Mouse (Mus musculus) adrenal gland, adult 18-20 months (tissue): ENCODE results near the gene 4932438H23Rik. TPM values are rescaled to one million over a fixed set of nuclear protein-coding genes. Genes with fewer than 3 reads are reported as not detected.
"Not testable (repeated sequence)": the region's sequence is repeated elsewhere in the genome, so short reads cannot be mapped to it uniquely, and the experiment has no call there.

ENCODE experiments used
- DNase-seq, 2 experiments: peaks; one replicate each; pipeline ENCODE4 v3.0.0; 2021 to 2022; ENCODE audit warnings: low spot score in 2 of 2
- total RNA-seq, 2 experiments: library from RNA; stranded (reverse); gene quantifications; 1 replicate in 1 of 2; 2 replicates in 1 of 2; pipeline ENCODE4 v1.2.3; 2021

The 4932438H23Rik gene
- total RNA-seq, 2 experiments from 2014 or later, result 0.20 to 0.35 TPM

DNA sequence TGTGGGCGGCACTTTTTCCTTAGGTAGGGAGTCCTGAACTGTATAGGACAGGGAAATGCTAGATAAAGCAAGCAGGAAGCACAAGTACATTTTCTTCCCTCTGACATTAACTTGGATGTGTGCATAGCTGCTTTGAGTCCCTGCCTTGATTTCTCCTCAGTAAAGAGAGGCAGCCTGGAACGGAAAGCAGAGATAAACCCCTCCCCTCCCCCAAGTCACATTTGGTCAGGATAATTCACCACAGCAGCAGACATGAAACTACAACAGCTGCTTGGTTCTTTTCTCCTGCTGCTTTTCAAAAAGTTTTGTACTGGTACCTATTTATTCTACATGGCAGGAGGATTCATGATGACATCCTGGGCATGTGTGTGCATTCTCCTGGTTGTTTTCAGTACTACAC lies 5.6 kb upstream of the 4932438H23Rik start:
- DNase-seq, result no peak

DNA sequence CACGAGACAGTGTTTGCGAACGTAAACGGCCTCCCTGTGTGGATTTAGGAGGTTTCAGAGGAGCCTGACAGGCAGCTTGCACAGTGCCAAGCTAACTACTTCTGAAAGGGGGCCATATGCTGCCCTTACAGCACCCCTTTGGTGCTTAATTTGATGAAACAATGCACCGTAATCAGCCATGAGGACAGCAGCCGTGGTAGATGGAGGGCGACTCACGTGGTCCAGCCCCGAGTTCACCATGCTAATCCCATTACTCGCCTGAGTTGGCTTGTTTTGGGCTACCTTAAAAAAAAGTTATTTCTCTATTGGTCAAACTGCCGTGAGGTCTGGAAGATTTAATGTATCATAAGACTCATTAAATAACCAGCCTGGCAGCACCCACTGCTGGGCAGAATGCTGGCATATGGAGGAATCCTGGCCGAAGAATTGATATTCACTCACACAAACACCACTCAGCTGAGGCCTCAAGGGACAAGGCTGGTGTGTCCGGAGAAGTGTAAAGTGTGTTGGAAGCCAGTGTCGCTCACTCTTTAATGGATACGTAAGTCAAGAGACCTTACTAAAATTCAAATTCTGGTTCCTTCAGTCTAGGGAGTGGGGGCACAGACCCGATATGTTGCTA lies 4.6 kb upstream of the 4932438H23Rik start:
- DNase-seq, result no peak

DNA sequence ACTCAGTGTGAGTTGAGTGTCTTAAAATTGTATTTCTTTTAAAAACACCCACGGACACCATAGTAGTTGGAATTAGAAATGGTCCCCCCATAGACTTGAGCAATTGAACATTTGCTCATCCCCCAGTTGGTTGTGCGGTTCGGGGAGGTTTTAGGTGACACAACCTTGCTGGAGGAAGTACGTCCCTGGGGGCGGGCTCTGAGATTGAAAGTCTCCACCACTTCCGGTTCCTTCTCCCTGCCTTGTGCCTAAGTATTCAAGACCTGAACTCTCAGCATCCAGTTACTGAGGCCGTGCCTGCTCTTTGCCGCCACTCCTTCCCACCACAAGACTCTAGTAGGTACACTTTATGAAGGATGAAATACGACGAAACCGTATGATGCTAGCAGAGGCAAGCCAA lies 2.9 kb upstream of the 4932438H23Rik start:
- no peak for DNase-seq

DNA sequence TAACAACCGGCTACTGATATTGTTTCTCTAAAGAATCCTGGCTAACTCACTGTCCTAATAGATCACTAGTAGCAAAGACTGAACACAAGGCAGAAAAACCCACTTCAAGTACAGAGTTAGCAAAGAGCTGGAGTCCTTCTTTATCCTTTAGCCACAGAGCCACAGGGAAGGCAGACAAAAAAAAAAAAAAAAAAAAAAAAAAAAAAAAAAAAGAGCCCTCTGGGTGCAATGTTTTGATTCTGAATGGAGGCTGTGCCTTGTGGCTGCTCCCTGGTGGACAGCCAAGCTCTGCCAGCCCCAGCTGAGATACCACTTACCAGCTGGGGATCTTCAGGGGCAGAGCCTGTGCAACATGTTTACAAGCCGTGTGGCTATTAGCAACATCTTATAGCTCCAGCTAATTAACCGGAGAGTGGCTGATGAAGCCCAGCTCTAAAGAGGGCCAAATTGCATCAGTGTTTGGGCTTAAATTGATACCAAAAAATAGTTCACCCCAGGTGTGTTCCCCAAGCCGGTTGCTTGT lies 2.1 kb upstream of the 4932438H23Rik start:
- DNase-seq, result no peak

DNA sequence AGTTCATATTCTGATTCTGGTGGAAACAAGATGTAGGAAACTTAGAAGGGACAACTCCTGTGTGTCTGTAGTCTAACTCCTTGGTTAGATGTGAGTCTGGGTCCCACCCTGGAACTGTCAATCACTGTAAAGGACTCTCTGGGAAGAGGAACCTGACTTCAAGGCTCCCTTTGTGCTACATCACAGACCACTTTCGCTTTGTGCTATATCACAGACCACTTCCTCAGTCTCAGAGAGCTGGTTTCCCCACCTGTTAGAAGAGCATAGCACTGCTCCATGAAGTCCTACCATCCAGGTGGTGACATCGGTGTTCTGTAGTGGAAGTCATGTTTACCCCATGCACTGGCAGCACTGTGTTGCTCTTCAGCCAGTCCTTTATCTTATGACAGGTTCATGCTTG lies 1.1 kb upstream of the 4932438H23Rik start:
- no peak for DNase-seq

DNA sequence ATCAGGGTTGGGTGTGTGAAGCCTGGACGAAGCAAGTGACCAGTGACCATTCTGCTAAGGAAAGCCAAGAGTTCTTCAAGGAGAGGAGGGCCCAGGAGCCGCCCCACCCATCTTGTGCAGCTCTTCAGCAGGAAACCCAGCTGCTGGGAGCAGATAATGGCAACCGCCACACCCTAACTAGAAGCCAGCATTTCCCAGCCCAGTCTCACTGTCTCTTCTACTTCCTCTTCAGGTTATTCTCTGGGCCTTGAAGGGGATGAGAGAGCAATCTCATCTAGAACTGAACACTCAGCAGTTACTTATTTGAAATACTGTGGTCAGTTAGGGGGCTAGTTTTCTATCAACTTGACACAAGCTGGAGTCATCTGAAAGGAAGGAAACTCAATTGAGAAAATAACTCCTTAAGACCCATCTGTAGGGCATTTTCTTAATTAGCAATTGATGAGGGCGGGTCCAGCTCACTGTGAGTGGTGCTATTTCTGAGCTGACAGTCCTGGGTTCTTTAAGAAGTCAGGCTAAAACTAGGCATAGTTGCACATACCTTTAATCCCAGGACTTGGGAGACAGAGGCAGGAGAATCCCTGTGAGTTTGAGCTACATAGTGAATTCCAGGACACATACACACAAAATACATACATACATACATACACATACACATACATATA lies 8.1 kb downstream of the 4932438H23Rik start:
- DNase-seq, result no peak

DNA sequence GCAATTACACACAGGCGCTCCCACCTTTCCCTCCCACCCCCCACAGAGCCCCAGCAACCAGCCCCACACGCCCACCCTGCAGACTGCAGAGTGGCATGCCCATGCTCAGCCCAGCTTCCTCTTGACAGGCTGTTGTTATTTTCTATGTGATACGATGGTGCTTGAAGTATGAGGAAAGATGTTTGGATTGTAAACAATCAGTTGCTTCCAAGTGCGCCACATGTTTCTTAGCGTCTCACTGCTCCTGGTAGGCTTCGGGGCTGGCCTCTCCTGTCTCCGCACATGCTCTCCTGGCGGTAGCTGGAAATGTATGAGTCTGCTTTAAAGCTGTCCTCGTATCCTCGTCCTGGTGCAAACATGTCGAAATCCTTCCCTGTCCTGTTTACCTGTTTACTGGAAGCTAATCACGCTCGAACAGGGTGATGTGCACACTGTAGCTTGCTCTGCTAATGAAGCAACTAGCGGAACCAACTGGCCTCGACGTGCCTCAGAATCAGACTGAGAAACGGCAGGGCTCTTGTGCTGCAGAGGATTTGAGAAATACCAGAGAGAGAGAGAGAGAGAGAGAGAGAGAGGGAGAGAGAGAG lies 9.6 kb downstream of the 4932438H23Rik start:
- no peak for DNase-seq

DNA sequence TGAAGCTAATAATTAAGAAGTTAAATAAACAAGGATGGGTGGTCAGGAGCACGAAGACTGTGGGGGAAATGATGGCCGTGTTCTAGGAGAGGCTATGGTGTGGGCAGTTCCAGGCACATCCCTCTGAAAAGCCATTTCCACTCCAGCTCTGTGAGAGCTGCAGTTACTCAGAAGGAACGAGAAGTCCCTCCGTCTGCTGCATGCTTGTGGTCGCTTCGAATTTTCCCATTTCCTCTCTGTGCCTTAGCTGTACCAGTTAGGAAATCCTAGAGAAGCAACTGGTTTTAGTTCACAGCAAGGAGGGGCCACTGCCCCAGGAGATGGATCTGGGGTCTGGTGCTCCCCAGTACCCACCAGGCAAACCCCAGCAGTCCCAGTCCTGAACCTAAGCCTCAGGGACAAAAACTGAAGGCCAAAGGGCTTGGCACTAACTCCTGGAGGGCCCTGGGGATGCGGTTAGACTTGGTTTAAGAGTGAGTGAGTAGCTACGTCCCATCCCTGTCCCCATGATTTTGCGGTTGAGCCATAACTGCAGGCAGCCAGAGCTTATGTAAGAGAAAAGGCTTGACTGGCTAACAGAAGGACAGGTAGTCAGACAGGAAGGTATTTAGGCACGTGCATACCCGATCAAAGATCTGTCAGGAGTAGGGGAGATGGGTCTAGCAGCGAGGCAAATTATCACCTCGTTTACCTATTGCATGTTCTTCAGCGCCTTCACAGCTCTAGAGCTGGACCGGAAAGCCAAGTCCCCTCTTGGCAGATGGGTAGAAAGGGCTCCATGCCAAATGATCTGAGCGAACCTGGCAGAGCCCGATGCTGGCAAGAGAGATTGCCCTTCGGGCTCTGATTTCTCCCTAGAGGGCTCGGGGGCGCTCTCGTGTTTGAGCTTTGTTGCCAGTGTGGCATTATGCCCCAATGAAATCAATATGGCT lies 10.3 kb downstream of the 4932438H23Rik start:
- no peak for DNase-seq

DNA sequence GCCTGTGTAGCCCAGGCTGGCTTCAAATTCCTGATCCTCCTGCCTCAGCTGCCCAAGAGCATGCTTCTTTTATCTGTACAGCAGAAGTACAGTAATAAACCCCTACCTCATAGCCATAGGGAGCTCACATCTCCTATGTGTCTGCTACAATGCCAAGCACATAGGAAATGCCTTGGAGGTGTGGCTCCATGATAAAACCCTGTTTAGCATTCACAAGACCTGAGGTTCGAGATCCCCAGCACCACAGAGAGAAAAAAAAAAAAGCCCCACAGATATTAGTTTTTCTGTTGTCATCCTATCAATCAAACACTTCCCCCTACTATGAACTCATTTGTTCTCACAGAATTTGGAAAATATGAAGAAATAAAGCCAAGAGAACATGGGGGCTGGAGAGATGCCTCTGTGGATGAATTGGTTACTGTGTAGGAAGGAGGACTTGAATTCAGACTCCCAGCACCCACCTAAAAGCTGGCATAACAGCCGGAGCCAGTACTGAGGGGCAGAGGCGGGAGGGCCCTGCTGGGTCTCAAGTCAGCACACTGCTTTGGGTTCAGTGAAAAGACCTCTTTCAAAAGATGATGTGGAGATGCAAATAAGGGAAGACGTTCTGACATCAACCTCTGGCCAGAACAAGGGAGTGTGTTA lies 11.8 kb downstream of the 4932438H23Rik start:
- DNase-seq, result no peak

DNA sequence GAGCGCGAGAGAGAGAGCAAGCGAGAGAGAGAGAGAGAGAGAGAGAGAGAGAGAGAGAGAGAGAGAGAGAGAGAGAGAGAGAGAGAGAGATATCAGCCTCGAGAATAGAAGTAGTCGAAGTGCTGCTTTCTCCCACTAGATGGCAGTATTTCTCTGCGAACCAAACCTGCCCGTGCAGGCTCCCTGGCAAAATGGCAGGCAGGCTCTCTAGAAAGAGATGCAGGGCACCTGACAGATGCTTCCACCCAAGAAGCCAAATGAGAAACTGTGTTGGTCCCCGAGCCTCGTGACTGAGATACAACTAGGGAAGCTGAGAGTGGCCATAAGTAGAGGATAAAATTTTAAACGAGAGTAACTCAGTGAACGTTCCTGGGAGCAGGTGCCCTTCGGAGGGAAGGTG lies 13.4 kb downstream of the 4932438H23Rik start:
- DNase-seq, result peak; percentile 48 to 65

DNA sequence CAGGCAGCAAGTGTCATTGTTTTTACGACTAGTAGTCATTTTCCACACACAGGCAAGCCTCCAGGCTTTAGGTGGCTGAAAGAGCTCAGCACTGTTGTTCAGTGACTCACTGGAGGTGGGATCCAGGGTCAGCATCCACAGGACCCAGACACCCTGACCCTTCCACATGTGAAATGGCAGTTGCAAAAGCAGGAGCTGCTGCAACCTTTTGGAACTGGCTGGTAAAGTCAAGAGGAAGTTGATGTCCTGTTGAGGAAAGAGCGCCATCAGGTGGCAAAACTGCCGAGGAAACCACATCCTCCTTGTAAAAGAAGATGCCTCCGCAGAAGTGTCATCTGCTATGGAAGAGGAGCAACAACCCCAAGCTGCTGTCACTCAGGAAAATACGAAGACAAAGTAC lies 18.7 kb downstream of the 4932438H23Rik start:
- peak in 1 of 2 experiments; percentile 18 for DNase-seq

DNA sequence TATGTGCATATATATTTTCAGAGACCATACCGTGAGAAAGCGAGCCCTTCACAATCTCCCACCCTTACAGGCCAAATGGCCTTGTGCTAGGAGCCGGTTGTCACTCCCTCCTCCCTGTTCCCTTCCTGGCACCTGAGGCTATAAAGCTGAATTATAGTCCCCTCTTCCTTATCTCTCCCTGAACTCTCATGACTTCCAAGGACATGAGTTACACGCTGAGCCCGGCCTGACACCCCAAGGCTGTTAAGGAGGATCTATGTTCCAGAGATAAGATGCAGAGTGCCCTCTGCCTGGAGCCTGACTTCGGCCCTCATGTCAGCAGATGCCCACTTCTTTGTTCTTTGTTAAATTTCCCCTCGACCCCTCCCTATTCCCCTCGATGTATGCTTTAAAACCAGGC lies 19.5 kb downstream of the 4932438H23Rik start:
- not testable (repeated sequence) for DNase-seq

DNA sequence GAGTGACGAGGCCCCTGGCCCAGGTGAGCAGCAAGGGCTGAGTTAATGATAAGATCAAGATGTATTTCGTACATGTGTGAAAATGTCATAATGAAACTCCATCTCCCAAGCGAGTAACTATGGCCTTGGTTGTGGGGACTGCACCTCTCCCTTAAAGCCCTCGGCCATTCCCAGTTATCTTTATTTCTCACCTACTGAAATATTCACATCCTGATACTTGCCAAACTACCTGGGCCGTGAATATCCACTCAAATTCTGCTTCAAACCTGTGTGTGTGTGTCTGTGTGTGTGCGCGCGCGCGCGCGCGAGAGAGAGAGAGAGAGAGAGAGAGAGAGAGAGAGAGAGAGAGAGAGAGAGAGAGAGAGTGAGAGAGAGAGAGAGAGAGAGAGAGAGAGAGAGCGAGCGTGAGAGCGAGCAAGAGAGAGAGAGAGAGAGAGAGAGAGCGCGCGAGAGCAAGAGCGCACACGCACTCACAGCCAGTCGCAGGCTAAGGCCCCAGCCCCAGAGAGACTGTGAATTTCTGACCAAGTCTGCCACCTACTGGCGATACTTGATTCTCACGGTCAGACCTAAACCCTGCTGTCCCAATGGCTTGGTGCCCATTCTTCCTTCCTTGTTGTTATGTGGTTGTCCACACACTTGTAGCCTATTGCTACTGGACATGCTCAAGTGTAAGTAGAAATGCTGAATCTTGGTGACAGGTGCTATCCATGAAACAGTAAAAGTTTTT lies 21.6 kb downstream of the 4932438H23Rik start:
- DNase-seq, result peak; percentile 79 to 83

DNA sequence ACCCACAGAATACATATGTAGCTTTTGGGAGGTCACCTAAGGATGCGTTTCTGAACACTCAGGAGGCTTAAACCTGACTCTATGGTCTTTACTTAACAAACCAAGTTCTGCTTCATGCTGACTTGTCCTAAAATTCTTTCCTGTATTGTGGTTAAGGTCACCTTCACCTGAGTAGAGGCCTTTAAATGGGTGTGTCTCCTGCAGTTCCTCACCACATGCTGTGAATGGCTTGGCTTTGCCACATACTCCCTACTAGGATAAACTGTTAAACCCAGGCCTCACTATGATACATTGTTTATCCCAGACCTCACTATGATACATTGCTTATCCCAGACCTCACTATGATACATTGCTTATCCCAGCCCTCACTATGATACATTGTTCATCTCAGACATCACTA lies 22.7 kb downstream of the 4932438H23Rik start:
- DNase-seq, result no peak

DNA sequence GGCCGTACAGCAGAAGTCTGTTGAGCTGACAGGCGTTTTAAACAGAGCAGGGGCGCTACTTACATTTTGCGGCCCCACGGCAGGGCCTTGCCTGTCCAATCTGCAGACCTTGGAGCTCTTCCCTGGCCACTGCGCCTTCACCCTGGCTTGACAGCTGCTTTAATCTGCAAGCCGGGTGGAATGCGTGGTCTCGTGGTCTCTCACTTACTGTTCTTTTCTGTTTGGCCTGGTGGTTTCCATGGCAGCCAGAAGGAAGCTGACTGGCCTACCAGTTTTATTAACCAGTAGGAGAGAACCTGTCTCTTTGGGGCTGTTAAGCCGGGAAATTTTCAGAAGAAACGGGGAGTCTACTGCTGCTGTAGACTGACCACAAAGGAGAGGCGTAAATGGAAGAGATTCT lies 26.0 kb downstream of the 4932438H23Rik start:
- DNase-seq, result no peak

DNA sequence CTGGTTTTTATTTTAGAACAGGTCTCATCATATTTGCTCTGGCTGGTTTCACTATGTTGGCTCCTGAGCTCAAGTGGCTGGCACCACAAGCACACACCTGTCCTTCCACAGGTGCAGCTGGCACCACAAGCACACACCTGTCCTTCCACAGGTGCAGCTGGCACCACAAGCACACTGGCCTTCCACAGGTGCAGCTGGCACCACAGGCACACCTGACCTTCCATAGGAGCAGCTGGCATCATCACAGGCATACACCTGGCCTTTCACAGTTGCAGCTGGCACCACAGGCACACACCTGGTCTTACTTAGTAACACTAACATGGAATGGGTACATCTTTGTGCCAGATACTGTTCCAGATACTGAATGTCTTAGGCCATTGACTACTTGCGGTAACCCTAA lies 27.8 kb downstream of the 4932438H23Rik start:
- DNase-seq, result no peak

DNA sequence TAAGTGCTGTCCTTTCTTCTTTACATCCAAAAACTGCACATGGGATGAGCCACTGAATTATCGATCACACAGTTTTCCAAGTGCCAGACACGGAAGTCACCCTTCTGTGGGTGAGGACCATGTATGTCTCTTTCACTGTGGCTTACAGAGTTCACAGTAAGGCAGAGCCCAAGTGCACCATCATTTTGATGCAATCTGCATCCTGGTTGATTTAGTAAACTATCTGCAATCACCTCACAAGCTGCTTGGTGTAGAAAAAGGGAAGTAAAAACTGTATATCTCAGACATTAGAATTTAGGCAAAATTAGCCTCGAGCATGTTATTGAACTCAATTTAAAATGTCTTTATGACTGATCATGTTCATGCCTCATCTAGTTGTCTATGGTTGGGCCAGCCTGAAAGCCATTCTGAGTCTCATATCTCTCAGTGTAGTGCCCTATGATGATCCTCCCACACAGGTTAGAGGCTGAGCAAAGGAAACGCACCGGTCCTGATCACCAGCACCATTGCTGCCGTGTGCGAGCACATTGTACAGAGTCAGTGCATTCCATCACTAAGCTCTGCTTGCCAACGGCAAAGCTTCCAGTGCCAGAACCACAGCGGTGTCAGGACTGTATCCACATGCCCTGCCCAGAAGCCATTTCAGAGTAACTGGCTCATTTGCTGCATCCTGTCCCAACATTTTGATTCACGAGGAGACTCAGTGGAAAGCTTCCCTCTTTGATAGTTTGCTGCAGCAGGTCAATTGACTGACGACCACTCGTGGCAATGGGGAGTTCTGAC lies 30.1 kb downstream of the 4932438H23Rik start:
- DNase-seq, result no peak

DNA sequence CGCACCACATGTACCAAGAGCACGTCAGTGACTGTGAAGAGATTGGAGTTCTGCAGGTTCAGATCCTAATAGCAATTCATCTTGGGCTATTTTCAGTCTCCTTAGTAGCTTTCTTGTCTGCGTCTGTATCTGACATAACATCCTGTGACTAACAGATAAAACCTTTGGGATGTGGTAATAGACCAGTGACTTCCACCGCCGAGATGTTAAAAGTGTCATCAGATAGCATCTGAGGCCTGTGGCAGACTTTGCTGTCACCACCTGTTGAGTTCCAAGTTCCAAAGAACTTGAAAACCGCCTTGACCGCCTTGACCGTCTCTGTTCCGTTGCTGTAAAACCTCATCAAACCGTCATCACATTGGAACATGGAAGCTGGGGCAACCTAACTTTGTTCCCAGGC lies 31.1 kb downstream of the 4932438H23Rik start:
- no peak for DNase-seq
